Mouse (Mus musculus) brain, embryonic 14.5 days (tissue): ENCODE measurements around the gene Necab3. TPM values are rescaled to one million over a fixed set of nuclear protein-coding genes. Genes with fewer than 3 reads are reported as not detected.
A peak's percentile ranks its signal among the peaks of the same experiment; 100 is the strongest.

ENCODE experiments used
- DNase-seq: peaks from one replicate; pipeline ENCODE4 v3.0.0-alpha.2; 2011; ENCODE audit warnings: low read depth
- CTCF ChIP-seq: fragments of 200-500 bp; IDR thresholded peaks from 2 replicates; pipeline ENCODE4 v1.5.1; 2012; ENCODE audit warnings: inconsistent platforms, mild to moderate bottlenecking, moderate library complexity, borderline replicate concordance; ENCODE audit not compliant: insufficient read depth, insufficient read length; ENCODE audit errors: extremely low read depth
- POLR2A ChIP-seq: fragments of 200-500 bp; IDR thresholded peaks from 2 replicates; pipeline ENCODE4 v1.6.1; 2012; ENCODE audit warnings: mild to moderate bottlenecking, inconsistent platforms, borderline replicate concordance; ENCODE audit not compliant: poor library complexity, insufficient read depth, insufficient read length, severe bottlenecking; ENCODE audit errors: extremely low read depth
- polyA plus RNA-seq: library from polyadenylated mRNA; depleted of rRNA; stranded (reverse); fragments of >200 nt; gene quantifications from 2 replicates; pipeline ENCODE4 v1.2.3, GENCODE M21; 2012

Gene Necab3
- polyA plus RNA-seq, 1 experiment = 11.6 TPM

- DNase-seq = no peak
- TF ChIP-seq POLR2A = no peak
- TF ChIP-seq CTCF = 0 out of 2 replicates have a peak, but pooled peaks have one; percentile 14
Observed at GRCm38 (mm10) chr2:154549886-154550189, 8.9 kb downstream of the Necab3 start.

- DNase-seq = peak; percentile 91
- TF ChIP-seq CTCF = no peak
- TF ChIP-seq POLR2A = no peak
Observed at GRCm38 (mm10) chr2:154549127-154549885, 9.4 kb downstream of the Necab3 start.

- DNase-seq = no peak
- TF ChIP-seq CTCF (no peak), POLR2A (no peak)
Observed at GRCm38 (mm10) chr2:154548688-154549087, 10.0 kb downstream of the Necab3 start.

GRCm38 (mm10) chr2:154546711-154547110 is 12.0 kb downstream of the Necab3 start, which contains the start of gene 1700003F12Rik:
Gene 1700003F12Rik (plus strand): TSS chr2:154547085.
- no peak for TF ChIP-seq CTCF
- TF ChIP-seq POLR2A = no peak
- no peak for DNase-seq

- DNase-seq = peak; percentile 93
- TF ChIP-seq CTCF = no peak
- no peak for TF ChIP-seq POLR2A
Observed at GRCm38 (mm10) chr2:154543567-154544347, 14.9 kb downstream of the Necab3 start.

GRCm38 (mm10) chr2:154541630-154542029 is 17.1 kb downstream of the Necab3 start:
- TF ChIP-seq POLR2A (no peak), CTCF (no peak)

GRCm38 (mm10) chr2:154539720-154540119 is 19.0 kb downstream of the Necab3 start:
- TF ChIP-seq CTCF = peak; percentile 66; the same call in 1 of the 2 replicates
- TF ChIP-seq POLR2A = no peak
- peak; percentile 79 for DNase-seq

More at GRCm38 (mm10) chr2:154541630-154542029, 17.1 kb downstream of the Necab3 start:
- DNase-seq = no peak

- peak; percentile 79 for DNase-seq
- no peak for TF ChIP-seq CTCF
- no peak for TF ChIP-seq POLR2A
Observed at GRCm38 (mm10) chr2:154538710-154539109, 20.0 kb downstream of the Necab3 start.

GRCm38 (mm10) chr2:154538310-154538709 is 20.4 kb downstream of the Necab3 start:
- peak; percentile 81 for DNase-seq
- no peak for TF ChIP-seq POLR2A

GRCm38 (mm10) chr2:154534704-154535270 is 23.9 kb downstream of the Necab3 start:
- TF ChIP-seq CTCF (no peak), POLR2A (no peak)
- DNase-seq = no peak

GRCm38 (mm10) chr2:154532888-154533287 is 25.8 kb downstream of the Necab3 start:
- no peak for TF ChIP-seq POLR2A
- no peak for TF ChIP-seq CTCF
- DNase-seq = peak; percentile 83
